Mouse (Mus musculus) bone marrow, adult 2 months (tissue): ENCODE data around the gene Hmg20a.

Experiments
- CTCF ChIP-seq: fragments of 200-500 bp; IDR thresholded peaks from 2 replicates; pipeline ENCODE4 v1.5.1; 2011; ENCODE audit warnings: low read length, control low read depth; ENCODE audit not compliant: control insufficient read depth, insufficient read depth
- POLR2A ChIP-seq: fragments of 200-500 bp; IDR thresholded peaks from 2 replicates; pipeline ENCODE4 v1.6.1; 2011; ENCODE audit warnings: low read depth, mild to moderate bottlenecking, control low read depth, low read length, borderline replicate concordance; ENCODE audit not compliant: control insufficient read depth

- TF ChIP-seq CTCF = no peak
- TF ChIP-seq POLR2A = no peak
Measured at GRCm38 (mm10) chr9:56508835-56509451, 90.5 kb downstream of the Hmg20a start.
